Mouse (Mus musculus): Measurements from ENCODE around the gene Arhgap19. TPM values are rescaled to one million over a fixed set of nuclear protein-coding genes. Genes with fewer than 3 reads are reported as not detected.
"Not testable (repeated sequence)": the region's sequence is repeated elsewhere in the genome, so short reads cannot be mapped to it uniquely, and the experiment has no call there.

Gene Arhgap19
- 1 to 10 TPM; 3.5 to 4.1 TPM for total RNA-seq (2021)
- long read RNA-seq, experiment 1, partial matches to known transcripts, result 0 of 2 reads
- long read RNA-seq, experiment 1, other reads (novel, unspliced or antisense), result 1 of 2 reads
- long read RNA-seq, experiment 2, full-length matches to known transcripts, result 1 of 1 reads
- long read RNA-seq, experiment 2, partial matches to known transcripts, result 0 of 1 reads
- long read RNA-seq, experiment 2, other reads (novel, unspliced or antisense), result 0 of 1 reads

DNA sequence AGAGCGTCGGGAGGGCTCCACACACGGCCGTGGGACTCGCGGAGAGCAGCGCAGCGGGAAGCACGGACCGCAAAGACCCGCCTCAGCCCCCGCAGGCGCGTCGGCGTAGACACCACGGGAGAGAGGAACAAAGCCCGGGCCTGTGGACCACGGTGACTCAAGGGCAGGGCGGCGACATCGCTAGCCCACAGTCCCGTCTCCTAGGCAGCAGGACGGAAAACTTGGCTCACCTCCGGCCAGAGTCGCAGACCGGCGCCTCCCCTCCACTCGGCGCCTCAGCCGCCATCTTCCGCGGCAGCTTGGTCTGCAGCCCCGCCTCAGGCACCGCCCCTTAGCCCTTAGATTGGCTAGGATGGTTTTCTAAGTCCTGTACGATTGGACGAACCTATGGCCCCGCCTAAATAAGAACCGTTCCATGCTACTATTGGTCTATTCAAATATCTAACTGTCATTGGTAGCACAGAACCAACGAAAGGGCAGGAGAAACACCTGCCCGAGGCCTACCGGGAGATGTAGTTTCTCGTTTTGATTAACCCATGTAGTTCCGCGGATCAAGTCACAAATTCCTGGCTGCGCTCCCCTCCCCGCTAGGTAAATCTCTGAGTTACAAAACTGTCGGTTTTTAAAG lies at the start of gene Arhgap19:
TSS of gene Arhgap19 (minus strand) at position 306 of the 628 bp plus-strand sequence.
- DNase-seq (ENCODE audit: low spot score in 2 of 2), result peak; percentile 82 to 95

DNA sequence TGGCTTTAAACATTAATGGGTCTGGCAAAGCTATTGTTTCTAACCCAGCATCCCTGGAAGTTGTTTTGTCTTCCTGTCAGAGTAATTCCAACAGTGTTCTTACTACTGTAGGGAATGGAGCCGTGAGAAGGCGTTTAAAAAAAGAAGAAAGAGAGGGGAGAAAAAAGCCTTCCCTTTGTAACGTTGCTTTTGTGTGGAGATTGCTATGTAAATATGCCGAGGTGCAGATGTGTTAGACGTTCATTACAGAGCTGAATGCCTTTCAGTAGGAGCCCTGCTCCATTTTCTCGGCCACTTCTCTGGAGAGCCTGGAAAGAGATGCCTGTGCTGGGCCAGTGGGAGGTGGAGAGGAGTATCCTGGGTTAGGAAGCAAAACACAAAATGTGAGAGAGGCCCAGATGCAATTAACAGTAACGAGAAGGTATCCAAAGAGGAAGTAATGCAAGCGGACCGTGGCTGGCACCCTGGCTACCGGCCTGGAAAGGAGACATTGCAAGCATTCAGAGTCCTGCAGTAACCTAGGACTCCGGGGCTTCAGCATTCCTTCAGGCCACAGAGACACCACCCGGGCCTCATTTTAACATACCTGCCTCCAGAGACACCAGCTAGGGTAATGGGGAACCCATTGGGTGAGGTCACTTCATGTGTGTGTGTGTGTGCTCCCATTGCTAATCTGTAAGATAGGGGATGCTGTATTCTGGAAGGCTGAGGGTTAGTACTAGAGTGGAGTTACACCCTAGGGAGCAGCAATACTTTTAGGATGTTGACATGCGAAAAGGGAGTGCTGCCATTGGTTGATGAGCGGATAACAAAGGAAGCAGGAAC lies 49.1 kb upstream of the Arhgap19 start:
- no peak for DNase-seq (ENCODE audit: low spot score in 2 of 2)

DNA sequence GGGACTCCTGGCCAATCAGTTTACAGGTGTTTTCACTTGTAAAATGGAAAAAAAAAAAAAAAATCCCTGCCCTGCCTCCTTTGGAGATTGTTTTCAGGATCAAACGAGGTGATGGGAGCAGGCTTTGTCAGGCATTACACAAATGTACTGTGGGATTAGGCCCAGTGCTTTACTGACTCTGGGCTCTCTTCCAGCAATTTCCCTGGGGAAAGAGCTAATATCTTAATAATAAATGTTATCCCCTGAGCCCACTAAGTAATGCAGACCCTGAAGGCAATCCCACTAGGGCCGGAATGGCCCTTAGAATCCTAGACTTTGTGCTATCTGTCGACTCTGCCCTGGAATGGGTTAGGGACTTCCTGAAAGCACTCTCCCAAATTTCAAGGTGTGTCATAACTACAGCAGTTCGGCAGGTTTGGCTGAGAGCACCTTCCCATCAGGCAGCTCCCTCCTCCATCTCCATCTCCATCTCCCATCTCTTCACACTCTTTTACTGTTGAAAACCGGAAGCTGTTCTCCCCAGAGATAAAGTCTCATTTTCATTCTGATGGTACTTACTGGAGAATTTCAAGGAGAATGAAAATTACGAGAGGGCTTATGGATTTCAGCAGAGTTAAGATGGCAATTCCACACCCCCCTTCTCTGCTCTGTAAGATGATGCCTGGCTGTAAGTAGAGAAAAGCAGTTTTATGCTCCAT lies 48.3 kb upstream of the Arhgap19 start:
- no peak for DNase-seq (ENCODE audit: low spot score in 2 of 2)

DNA sequence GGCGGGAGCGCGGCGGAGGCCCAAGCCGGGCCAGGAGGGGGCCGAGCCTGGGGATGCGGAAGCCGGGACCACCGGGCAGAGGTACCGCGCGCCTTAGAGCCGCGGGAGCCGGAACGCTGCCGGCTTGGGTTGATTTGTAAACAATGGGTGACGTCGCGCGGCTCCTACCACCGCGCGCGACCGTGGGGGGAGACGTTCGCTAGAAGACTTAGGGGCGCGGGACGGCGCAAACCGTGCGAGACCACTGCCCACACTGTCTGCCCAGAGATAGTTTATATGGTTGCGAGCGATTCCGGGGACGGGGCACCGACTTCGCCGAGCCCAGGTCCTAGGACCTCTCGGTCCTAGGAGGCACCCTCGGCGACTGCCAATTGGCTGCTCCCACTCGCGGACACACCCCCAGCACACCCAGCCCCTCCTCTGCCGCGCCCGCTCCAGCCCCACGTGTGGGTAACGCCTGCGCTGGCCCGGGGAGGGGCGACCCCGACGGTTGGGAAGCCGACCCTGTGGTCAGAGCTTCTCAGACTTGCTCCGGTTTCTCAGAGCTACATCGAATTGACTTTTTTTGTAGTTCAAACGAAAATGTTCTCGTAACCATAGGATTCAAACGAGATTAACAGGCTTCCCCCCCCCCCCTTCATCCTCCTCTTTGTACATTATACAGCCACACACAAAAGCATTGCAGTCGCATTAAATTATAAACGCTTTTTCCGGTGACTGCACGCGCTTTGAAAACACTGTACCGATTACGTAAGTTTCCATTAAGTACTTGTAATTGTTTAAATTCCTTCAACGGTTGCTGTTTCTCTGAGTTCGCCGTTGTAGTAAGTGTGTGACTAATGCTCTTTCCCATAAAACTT lies 46.4 kb upstream of the Arhgap19 start, which contains the start of gene Frat2:
TSS of gene Frat2 (minus strand) at position 141 of the 860 bp plus-strand sequence.
- DNase-seq (ENCODE audit: low spot score in 2 of 2), result peak; percentile 87 to 91

DNA sequence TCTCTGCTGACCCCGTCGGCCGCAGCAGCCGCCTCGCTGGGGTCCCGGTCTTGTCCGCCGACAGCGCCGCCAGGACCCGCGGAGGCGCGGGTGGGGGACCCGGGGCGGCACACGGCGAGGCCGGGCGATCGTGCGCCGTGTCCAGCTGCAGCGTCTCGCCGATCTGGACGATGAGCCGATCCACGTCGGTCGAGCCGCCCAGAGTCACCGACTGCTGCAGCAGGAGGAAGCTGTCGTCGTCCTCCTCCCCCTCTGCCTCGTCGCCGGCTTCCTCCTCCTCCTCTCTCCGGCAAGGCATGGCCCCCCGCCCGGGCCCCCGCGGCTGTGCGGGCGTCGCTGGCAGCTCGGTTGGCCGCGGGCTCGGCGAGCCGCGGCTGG lies 45.8 kb upstream of the Arhgap19 start:
- DNase-seq (ENCODE audit: low spot score in 2 of 2), result not testable (repeated sequence)

DNA sequence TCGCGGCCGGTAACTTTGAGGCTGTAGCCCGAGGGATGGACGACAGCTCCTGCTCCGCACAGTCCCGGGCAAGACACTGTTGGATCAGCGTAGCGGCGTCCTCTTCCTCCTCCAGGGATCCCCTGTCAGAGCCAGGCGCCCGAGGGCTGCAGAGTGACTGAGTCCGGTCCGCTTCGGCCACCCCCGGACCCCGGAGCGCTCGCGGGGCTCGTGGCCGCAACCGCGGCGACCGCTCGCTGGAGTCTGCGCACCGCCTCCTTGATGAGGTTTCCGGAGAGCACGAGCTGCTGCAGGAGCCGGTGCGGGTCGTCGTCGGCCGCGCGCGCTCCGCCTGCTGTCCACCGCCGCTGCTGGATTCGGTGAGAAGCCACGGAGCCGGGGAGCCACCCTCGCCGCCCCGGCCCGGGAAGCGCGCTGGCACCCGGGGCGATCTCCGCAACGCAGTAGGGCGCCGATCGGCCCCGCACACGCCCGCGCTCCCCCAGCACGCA lies 45.3 kb upstream of the Arhgap19 start:
- DNase-seq (ENCODE audit: low spot score in 2 of 2), result peak in 1 of 2 experiments; percentile 36

DNA sequence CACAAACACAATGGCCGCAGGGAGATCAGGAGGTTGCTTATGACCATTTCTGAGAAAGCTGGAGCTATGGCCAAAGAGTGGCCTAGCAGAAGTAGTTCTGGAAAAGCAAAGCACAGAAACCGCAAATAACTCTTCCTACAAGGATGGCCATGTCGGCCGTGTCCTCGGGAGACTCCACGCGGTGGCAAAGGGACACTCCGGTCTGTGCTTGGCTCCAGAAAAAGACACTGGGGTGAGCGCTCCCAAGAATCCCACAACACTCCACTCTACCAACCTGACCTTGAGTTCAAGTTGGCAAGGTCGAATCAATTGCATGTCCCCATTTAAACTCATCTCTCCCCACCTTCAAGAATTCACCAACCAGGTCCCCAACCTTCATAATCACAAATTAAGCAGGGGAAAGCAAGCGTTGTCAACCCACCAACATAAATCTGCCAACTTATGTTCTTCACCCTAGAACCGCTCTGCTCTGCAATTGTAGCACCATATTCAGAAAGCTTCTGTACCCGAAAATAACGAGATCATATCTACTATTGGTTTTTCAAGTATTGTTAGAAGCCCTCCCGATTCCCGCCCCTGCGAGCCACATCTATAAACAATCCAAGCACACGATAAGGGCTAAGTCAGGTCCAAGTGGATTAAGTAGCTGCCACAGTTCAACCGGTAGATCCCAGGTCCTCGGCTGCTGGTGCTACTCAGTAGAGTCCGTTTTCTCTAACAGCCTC lies 44.7 kb upstream of the Arhgap19 start:
- no peak for DNase-seq (ENCODE audit: low spot score in 2 of 2)

DNA sequence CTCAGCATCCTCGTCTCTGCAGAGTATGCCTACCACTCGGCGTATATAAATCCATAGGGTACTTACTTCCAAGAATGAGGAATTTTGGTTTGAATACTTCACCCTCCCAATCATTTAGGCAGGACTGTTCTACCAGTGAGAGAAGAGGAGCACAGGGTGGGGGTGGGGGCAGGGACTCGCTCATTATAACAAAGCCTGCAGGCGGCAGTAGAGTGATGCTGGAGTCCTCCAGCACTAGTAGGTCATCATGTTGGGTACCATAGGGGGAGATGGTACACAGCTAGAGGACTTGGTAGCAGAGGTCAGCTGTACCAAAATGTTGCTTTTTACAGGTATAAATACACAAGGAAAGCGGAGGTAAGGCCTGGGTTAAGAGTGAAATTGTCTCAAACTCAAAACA lies 42.5 kb upstream of the Arhgap19 start:
- no peak for DNase-seq (ENCODE audit: low spot score in 2 of 2)

DNA sequence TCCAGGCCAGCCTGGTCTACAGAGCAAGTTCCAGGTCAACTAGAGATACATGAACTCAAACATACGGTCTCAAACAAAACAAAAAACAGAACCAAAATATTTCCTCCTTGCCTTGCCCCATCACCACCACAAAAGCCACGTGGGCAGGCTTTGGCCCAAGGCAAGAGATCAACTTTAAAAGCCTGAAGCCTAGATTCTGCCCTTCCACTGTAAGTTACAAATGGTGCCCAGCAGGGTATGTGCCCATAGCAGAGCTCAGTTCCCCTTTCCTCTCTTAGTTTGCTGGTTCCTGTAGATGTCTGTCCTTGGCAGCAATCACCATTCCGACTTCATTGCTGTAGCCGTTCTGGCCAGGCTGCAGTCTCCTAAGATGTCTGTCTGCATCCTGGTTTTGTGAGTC lies 40.9 kb upstream of the Arhgap19 start:
- no peak for DNase-seq (ENCODE audit: low spot score in 2 of 2)

DNA sequence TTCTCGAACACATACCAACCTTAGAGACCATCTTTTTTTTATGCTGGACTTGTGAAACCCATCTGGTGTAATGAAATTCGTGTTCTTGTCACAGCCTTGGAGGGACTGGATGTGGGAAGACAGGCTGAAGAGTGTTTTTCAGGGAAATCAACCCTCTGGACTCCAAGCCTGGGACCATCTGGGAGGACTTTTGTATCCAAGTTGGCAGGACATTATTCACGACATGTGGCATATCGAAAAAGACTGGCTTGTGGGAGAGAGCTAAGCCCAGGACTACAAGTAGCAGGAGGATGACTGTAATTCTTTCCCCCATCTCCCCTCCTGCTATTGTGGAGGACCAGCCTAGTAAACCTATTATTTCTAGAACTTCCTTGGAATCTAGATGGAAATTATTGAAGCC lies 40.3 kb upstream of the Arhgap19 start:
- DNase-seq (ENCODE audit: low spot score in 2 of 2), result peak in 1 of 2 experiments; percentile 54

DNA sequence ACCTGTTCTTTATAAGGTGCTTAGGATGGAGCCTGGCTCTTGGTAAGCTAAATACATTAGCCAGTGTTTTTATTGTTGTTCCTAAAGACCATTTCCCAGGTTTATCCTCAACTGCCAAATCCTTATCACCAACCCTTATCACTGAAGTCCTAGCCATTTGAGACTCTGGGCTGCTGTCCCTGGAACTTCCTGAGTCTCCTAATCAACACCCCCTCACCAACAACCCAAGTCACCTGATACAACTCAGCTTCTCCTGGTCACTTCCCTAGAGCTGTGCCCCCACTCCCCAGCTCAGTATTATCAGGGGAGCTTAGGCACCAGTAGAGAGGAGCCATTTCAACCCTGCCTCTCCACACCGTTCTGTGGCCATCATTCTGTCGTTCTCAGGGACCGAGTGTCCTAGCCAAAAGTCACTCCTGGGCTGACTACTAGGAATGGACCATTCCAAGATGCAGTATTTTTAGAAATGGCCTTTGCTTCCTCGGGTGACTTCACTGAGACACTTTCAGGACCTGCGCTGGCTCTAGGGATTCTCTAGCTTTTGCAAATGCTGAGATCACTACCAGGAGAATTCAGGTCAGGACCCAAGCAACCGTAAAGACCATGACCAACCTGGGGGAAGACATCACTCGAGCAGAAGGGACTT lies 39.4 kb upstream of the Arhgap19 start:
- no peak for DNase-seq (ENCODE audit: low spot score in 2 of 2)

DNA sequence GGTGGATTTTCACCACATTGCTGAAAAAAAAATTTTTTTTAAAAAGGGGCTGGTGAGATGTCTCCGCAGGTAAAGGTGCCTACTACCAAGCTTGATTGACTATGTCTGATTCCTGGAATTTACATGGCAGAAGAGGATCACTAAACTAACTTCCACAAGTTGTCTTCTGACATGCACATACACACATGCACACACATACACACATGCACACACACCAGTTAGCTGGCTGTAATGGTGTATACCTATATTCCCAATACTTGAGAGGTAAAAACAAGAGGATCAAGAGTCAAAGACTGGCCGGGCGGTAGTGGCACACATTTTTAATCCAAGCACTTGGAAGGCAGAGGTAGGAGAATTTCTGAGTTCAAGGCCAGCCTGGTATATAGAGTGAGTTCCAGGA lies 37.8 kb upstream of the Arhgap19 start:
- no peak for DNase-seq (ENCODE audit: low spot score in 2 of 2)

DNA sequence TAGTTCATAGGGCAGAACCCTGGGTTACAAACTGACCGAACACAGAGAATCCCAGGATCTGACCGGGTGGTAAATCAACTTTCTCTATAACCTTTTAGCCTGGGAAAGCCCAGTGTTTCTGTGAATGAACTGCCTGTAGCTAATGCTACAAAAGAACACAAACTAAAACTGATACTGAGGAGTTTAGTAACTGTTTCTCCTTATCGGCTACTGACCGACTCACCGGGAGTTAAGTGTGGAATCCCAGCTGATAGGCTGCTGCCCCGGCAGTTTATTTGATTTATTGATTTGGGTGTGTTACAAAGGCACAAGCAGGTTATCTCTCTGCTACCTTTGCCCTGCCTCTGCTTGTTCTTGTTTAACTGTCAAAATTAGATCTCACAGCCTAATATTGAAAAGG lies 37.0 kb upstream of the Arhgap19 start:
- no peak for DNase-seq (ENCODE audit: low spot score in 2 of 2)

DNA sequence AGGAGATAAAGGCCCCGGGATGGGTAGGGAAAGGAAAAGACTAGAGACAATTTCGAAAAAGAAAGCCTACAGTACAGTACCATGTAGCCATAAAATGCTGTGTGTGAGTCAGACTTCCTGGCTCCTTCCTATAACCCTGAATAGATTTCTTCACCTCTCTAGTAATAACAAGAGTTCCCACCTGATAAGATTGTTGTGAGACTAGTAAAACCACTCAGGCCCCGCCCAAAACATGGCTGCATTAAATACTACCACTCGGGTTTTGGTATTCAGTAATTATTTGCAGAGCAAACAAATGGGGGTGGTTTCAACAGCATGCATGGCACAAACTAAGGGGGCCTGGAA lies 36.0 kb upstream of the Arhgap19 start:
- DNase-seq (ENCODE audit: low spot score in 2 of 2), result no peak

DNA sequence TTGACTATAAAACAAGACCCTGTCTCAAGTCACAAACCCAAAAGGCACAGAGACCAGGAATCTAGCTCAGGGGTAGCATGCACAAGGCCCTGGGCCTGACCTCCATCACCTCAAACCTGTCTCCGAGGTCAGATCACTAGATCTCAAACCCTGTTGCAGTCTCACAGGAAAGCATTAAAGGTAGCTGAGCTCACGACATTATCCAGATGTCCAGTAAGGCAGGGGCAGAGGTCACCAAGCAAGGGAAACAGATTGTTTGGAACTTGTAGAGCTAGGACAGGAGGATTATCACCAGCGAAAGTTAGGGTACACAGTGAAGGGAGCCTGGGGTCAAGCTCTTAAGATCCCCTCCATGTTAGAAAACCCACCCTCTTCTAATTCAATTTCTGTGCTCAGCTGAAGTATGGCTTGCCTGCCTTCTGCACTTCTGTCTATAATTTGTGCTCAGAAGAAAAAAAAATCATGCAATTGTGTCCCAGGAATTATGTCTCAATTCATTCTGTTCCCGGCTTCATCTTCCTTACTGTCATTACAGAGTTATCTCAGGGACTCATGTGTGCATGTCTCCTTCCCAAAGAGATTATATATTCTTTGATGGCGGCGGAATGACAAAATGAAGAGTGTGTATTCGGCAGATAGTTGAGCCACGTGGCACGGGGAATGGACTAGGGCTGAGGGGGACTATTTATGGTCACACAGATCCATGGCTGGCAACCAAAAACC lies 35.5 kb upstream of the Arhgap19 start:
- no peak for DNase-seq (ENCODE audit: low spot score in 2 of 2)

DNA sequence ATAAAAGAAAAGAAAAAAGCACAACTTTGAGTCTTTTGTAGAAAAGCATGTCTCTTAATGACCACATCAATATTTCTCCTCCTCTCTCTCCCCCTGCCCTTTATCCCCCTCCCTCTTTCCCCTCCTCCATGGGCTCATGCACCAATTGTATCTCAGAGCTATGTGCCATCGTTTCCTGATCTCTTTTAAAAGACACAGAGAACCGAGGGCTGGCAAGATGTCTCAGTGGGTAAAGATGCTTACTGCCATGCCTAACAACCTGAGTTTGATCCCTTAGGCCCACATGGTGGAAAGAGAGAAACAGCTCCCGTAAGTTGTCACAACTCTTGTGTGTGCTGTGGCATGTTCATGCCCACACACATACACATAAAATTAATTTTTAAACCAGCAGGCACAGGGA lies 34.9 kb upstream of the Arhgap19 start:
- DNase-seq (ENCODE audit: low spot score in 2 of 2), result no peak

DNA sequence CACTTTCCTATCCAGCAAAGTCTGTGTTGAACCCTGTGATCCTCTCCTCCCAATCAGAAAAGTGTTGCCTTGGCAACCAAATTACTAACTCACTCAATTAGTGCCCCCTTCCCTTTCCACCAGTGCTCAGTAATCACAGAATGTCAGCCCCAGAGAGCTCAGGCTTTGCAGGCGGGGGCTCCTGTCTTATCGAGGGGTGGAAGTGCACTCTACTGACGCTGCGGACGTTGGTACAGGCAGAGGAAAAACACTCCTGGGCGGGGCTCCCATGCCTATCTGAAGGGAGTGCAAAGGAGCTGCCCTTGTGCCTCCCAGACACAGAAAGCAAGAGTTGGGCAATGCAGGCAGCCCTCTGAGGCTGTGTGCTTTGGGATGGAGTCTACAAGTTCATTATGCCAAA lies 34.0 kb upstream of the Arhgap19 start:
- DNase-seq (ENCODE audit: low spot score in 2 of 2), result peak; percentile 57 to 74

DNA sequence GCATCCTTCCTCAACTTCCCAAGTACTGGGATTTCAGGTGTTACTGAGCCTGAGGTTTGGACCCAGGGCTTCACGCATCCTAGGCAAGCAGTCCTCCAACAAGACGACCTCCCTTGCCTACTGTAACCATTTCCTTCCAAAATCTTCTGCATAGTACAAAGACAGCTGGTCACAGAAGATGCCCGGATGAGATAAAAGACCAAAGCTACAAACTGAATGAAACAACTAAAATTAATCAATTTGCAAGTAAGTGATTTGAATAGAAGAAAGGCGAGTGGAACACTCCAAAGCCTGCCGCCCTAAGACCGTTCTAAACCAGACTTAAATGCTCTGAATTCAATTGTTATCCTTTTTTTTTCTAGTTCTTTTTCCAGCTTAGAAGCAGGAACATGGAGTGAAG lies 33.6 kb upstream of the Arhgap19 start:
- DNase-seq (ENCODE audit: low spot score in 2 of 2), result no peak

Measured in layer of hippocampus, postnatal 14 days (tissue).